Mouse (Mus musculus): ENCODE data around the gene Ak2.

DNA sequence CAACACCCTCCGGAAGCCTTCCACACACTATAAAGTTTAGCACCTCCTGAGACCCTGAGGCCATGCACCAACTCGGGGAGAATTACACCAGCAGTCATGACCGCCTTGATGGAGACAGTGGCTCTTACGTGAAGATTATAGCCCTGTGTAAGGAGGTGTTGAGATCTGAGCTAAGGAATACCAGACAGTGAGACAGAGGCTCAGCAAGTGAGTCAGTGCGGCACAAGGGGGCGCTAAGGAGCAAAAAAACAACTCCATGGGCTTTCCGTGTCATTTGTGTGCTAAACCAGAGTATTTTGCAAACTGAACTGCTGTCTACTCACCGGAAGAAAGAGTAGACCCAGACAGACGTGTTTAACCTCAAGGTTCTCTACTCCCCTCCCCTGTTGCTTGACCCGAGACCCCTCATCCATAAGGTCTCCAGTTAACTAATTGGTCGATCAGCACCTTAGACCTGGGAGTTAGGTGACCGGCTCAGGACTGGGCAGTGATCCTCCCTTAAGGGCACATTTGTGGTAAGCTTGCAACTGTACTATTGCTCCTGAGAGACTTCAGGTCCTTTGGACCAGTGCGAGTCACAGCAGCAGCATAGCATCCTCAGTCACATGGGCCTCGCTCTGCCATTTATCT, 20.6 kb upstream of the Ak2 start:
- TF ChIP-seq CTCF (IDR thresholded peaks at IDR 0.05; ENCODE audit: borderline replicate concordance, insufficient read depth, low read length) (peak; percentile 54; the same call in 1 of the 2 replicates), POLR2A (IDR thresholded peaks at IDR 0.05; ENCODE audit: low read depth, low read length) (no peak)
